Mouse (Mus musculus) CH12.LX (cell line): Measurements from ENCODE around the gene Mief2.

Experiments used
- MAFK ChIP-seq: IDR thresholded peaks from 2 replicates; pipeline ENCODE4 v1.6.1; 2011; ENCODE audit warnings: low read length, improper control_type of control experiment; ENCODE audit not compliant: insufficient replicate concordance
- ZKSCAN1 ChIP-seq: IDR thresholded peaks from 2 replicates; pipeline ENCODE4 v1.6.1; 2012; ENCODE audit warnings: low read depth, inconsistent platforms, low read length, improper control_type of control experiment, borderline replicate concordance

GRCm38 (mm10) chr11:60719263-60719662 lies 8.9 kb upstream of the Mief2 start:
- TF ChIP-seq MAFK (no peak), ZKSCAN1 (no peak)
